Mouse (Mus musculus): ENCODE measurements at regions not wholly inside any gene's neighbourhood (a gene's known extent, or its start where the extent isn't known, plus 50 kb on each side); places are given as distances from the start of the nearest gene placed in this dataset.
A peak's percentile ranks its signal among the peaks of the same experiment; 100 is the strongest.
"Not testable (repeated sequence)": the region's sequence is repeated elsewhere in the genome, so short reads cannot be mapped to it uniquely, and the experiment has no call there.

DNA sequence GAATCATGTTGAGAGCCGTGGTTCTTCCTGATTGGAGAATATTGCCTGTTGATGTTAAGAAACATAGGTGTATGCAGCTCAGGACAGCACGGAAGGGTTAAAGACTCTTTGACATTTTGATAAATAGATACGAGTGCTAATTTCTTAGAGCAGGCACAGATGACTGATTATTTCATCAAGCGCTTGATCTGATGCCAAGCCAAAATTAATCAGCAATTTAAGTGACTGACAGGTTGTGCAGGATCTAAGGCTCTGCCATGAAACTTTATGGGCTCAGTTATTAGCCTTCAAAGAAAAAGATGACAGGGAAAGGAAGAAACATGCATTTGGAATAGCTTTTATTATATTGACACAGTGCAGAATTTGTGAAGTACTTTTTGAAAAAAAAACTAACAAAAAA, 157.2 kb upstream of the Gje1 start:
- DNase-seq (ENCODE audit: low read depth, low spot score) = no peak

DNA sequence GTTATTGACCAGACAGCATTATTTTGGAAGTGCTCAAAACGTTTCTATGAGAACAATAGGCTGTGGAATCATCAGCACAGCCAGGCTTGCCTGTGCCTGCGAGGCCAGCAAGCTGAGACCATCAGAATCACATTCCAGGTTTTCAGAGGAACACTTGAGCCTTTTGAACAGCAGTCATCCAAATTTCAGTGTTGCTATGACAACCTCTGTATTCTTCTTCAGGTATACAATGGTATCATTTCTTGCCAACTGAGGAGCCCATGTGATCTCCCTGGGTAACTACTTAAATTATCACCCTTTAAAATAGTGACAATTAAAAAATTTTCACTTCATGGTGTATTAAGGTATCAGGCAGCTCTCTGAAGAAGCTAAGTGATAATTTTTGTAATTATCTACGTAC, 143.2 kb upstream of the Gje1 start:
- DNase-seq (ENCODE audit: low read depth, low spot score) = peak; percentile 52

DNA sequence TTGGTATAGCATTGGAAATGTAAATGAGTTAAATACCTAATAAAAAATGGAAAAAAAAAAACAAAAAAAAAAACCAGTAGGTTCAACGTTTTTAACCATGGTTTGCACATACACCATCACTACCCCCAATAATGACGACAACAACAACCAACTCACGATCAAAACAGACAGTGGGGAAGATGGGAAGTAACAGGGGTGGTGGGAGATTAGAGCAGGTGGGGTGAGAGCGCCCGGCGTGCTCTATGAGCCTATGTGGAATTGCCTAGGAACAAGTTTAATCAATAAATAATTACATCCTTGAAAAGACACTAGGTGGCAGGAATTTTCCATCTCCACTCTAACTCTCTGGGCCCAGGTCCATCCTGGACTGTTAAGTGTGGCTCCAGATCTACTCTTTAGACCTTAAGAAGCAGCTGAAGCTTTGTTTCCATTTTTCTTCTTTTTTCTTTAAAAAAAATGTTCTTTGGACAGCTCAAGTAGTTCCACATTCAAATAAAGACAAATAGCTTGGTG, 142.2 kb upstream of the Gje1 start:
- no peak for DNase-seq (ENCODE audit: low read depth, low spot score)

GRCm38 (mm10) chr10:14846601-14847000, 128.6 kb upstream of the Gje1 start:
- DNase-seq (ENCODE audit: low read depth, low spot score) = not testable (repeated sequence)

GRCm38 (mm10) chr10:14845058-14845457, 127.0 kb upstream of the Gje1 start:
- no peak for DNase-seq (ENCODE audit: low read depth, low spot score)
